Mouse (Mus musculus): ENCODE measurements around the gene Grk6.

- no peak for TF ChIP-seq CTCF (IDR thresholded peaks at IDR 0.05; ENCODE audit: borderline replicate concordance, insufficient read depth, low read length)
- 0 out of 2 replicates have a peak, but pooled peaks have one; percentile 32 for TF ChIP-seq POLR2A (IDR thresholded peaks at IDR 0.05; ENCODE audit: low read depth, low read length)
Measured at GRCm38 (mm10) chr13:55443799-55444285, 1.0 kb upstream of the Grk6 start.

Data from embryonic fibroblast, embryonic 13.5 days (primary cell).